Mouse (Mus musculus) heart, adult 18-20 months (tissue): ENCODE data around the gene Epb41l4b. TPM values are rescaled to one million over a fixed set of nuclear protein-coding genes. Genes with fewer than 3 reads are reported as not detected.
A peak's percentile ranks its signal among the peaks of the same experiment; 100 is the strongest.

Experiments
- DNase-seq, 2 experiments: peaks; one replicate each; pipeline ENCODE4 v3.0.0; 2021 to 2022; ENCODE audit warnings: mixed read lengths in 1 of 2
- long read RNA-seq, 2 experiments: library from polyadenylated mRNA; stranded (forward); transcript quantifications; one replicate each; pipeline ENCODE4 v2.0.0; 2021
- total RNA-seq, 2 experiments: library from RNA; stranded (reverse); gene quantifications; 2 replicates each; pipeline ENCODE4 v1.2.3; 2021

The Epb41l4b gene
- 1 to 10 TPM; 2.0 to 2.3 TPM for total RNA-seq
- long read RNA-seq, experiment 1: 0 reads
- long read RNA-seq, experiment 2, partial matches to known transcripts: 0 of 1 reads
- long read RNA-seq, experiment 2, other reads (novel, unspliced or antisense): 0 of 1 reads

- DNase-seq: peak; percentile 72 to 74
Observed at GRCm38 (mm10) chr4:57143026-57143937, at the start of gene Epb41l4b. Gene Epb41l4b (minus strand): TSS chr4:57143437.

GRCm38 (mm10) chr4:57191543-57192283 lies 48.5 kb upstream of the Epb41l4b start:
- peak; percentile 24 to 25 for DNase-seq

GRCm38 (mm10) chr4:57189881-57190280 lies 46.6 kb upstream of the Epb41l4b start:
- DNase-seq: no peak

GRCm38 (mm10) chr4:57186035-57186434 lies 42.8 kb upstream of the Epb41l4b start:
- DNase-seq: no peak

- no peak for DNase-seq
Observed at GRCm38 (mm10) chr4:57185462-57185861, 42.2 kb upstream of the Epb41l4b start.

- peak in 1 of 2 experiments; percentile 26 for DNase-seq
Observed at GRCm38 (mm10) chr4:57183493-57183892, 40.3 kb upstream of the Epb41l4b start.

GRCm38 (mm10) chr4:57181538-57181937 lies 38.3 kb upstream of the Epb41l4b start:
- peak in 1 of 2 experiments; percentile 36 for DNase-seq

GRCm38 (mm10) chr4:57178881-57179280 lies 35.6 kb upstream of the Epb41l4b start:
- no peak for DNase-seq

GRCm38 (mm10) chr4:57175329-57175728 lies 32.1 kb upstream of the Epb41l4b start:
- no peak for DNase-seq

GRCm38 (mm10) chr4:57172861-57173260 lies 29.6 kb upstream of the Epb41l4b start:
- no peak for DNase-seq

- DNase-seq: peak; percentile 56 to 63
Observed at GRCm38 (mm10) chr4:57171817-57172216, 28.6 kb upstream of the Epb41l4b start.

GRCm38 (mm10) chr4:57168680-57169079 lies 25.4 kb upstream of the Epb41l4b start:
- no peak for DNase-seq

GRCm38 (mm10) chr4:57168277-57168676 lies 25.0 kb upstream of the Epb41l4b start:
- no peak for DNase-seq

GRCm38 (mm10) chr4:57166922-57167870 lies 24.0 kb upstream of the Epb41l4b start:
- no peak for DNase-seq

- DNase-seq: no peak
Observed at GRCm38 (mm10) chr4:57165654-57166053, 22.4 kb upstream of the Epb41l4b start.

- no peak for DNase-seq
Observed at GRCm38 (mm10) chr4:57164578-57165210, 21.5 kb upstream of the Epb41l4b start.

- DNase-seq: no peak
Observed at GRCm38 (mm10) chr4:57162789-57163722, 19.8 kb upstream of the Epb41l4b start.

- no peak for DNase-seq
Observed at GRCm38 (mm10) chr4:57160571-57160970, 17.3 kb upstream of the Epb41l4b start.

- no peak for DNase-seq
Observed at GRCm38 (mm10) chr4:57156549-57157169, 13.4 kb upstream of the Epb41l4b start.
